Mouse (Mus musculus) heart, adult 2 months (tissue): ENCODE results near the gene Ccnt2. TPM values are rescaled to one million over a fixed set of nuclear protein-coding genes. Genes with fewer than 3 reads are reported as not detected.
A peak's percentile ranks its signal among the peaks of the same experiment; 100 is the strongest.

Source experiments
- DNase-seq, 2 experiments: peaks; one replicate each; pipeline ENCODE4 v3.0.0; 2021
- H3K27ac ChIP-seq: fragments of 200-600 bp; 2 replicates; pipeline ENCODE4 v1.8.1; 2022
- H3K27me3 ChIP-seq: fragments of 200-500 bp; 2 replicates; pipeline ENCODE4 v1.6.1; 2012; ENCODE audit warnings: mild to moderate bottlenecking, low read length, inconsistent platforms, mixed read lengths; ENCODE audit not compliant: control insufficient read depth, insufficient read depth
- H3K36me3 ChIP-seq: fragments of 200-500 bp; 2 replicates; pipeline ENCODE4 v1.6.1; 2012; ENCODE audit warnings: low read length, inconsistent platforms; ENCODE audit not compliant: control insufficient read depth, insufficient read depth
- H3K4me1 ChIP-seq: fragments of 200-500 bp; 2 replicates; pipeline ENCODE4 v1.6.1; 2011; ENCODE audit warnings: low read length; ENCODE audit not compliant: control insufficient read depth, insufficient read depth
- H3K4me3 ChIP-seq: fragments of 200-600 bp; 2 replicates; pipeline ENCODE4 v1.8.1; 2022
- H3K79me2 ChIP-seq: fragments of 200-500 bp; replicated peaks from 2 replicates; pipeline ENCODE4 v1.6.1; 2012; ENCODE audit warnings: mild to moderate bottlenecking, inconsistent platforms, low read length, moderate library complexity, mixed read lengths; ENCODE audit not compliant: control insufficient read depth, insufficient read depth
- H3K9ac ChIP-seq: fragments of 200-500 bp; 2 replicates; pipeline ENCODE4 v1.6.1; 2012; ENCODE audit warnings: low read depth, mild to moderate bottlenecking, control low read depth, inconsistent platforms, low read length, mixed read lengths
- CTCF ChIP-seq: fragments of 200-600 bp; IDR thresholded peaks from 2 replicates; pipeline ENCODE4 v1.8.1; 2022; ENCODE audit warnings: antibody characterized with exemption, mild to moderate bottlenecking, moderate library complexity
- EP300 ChIP-seq: fragments of 200-500 bp; IDR thresholded peaks from 2 replicates; pipeline ENCODE4 v1.6.1; 2011; ENCODE audit warnings: low read depth, low read length, control low read depth; ENCODE audit not compliant: insufficient read depth
- POLR2A ChIP-seq: fragments of 200-500 bp; IDR thresholded peaks from 2 replicates; pipeline ENCODE4 v1.6.1; 2011; ENCODE audit warnings: mild to moderate bottlenecking, low read depth, low read length, control low read depth; ENCODE audit not compliant: insufficient read depth
- WGBS: fragments of 180-500 bp; shearing (Covaris S2); methylation state at CpG from one replicate; pipeline ENCODE4 v1.1.7; 2018; 5-methylcytosine and 5-hydroxymethylcytosine counted together
- intact Hi-C: fragments of 180-260 bp; cut with DNase I; formaldehyde crosslinking; loops from one replicate; pipeline ENCODE4 v1.15.1; 2025
- polyA plus RNA-seq: library from polyadenylated mRNA; depleted of rRNA; stranded (reverse); fragments of >200 nt; gene quantifications from 2 replicates; pipeline ENCODE4 v1.2.3, GENCODE M21; 2012
- total RNA-seq, 2 experiments: library from RNA; stranded (reverse); gene quantifications; 2 replicates each; pipeline ENCODE4 v1.2.3; 2021

The Ccnt2 gene
- total and polyA plus RNA-seq, 3 experiments: 17.2 to 21.6 (median 20.6) TPM

- H3K79me2 ChIP-seq: no peaks in the 10 kb centered on the region
- no peaks in the 10 kb centered on the region for H3K4me1 ChIP-seq
- intact Hi-C loops: loop anchor here (2.0 to 10.0 kb wide), 3 partner anchors 90 to 397 kb away; no protein-coding TSS in a partner anchor
- no peaks in the 10 kb centered on the region for H3K36me3 ChIP-seq
- no peak for DNase-seq
- H3K27ac ChIP-seq: no peak overlapping the region
- no peak overlapping the region for H3K4me3 ChIP-seq
- WGBS: 20% methylated on average over 2 of the region's 2 CpGs
- peak; percentile 82 for TF ChIP-seq CTCF
- TF ChIP-seq EP300: no peak
- no peak overlapping the region for H3K9ac ChIP-seq
- H3K27me3 ChIP-seq: no peaks in the 10 kb centered on the region
Observed at GRCm38 (mm10) chr1:127827325-127827724, 53.4 kb downstream of the Ccnt2 start.

- no peaks in the 10 kb centered on the region for H3K27me3 ChIP-seq
- WGBS: 78% methylated on average over 13 of the region's 13 CpGs
- H3K27ac ChIP-seq: no peak overlapping the region
- H3K9ac ChIP-seq: no peak overlapping the region
- no peaks in the 10 kb centered on the region for H3K36me3 ChIP-seq
- TF ChIP-seq EP300: no peak
- TF ChIP-seq CTCF: no peak
- no peak for TF ChIP-seq POLR2A
- no peak overlapping the region for H3K4me3 ChIP-seq
- DNase-seq: peak in 1 of 2 experiments; percentile 8
- intact Hi-C loops: no loop called here
- H3K4me1 ChIP-seq: no peaks in the 10 kb centered on the region
- no peaks in the 10 kb centered on the region for H3K79me2 ChIP-seq
Observed at GRCm38 (mm10) chr1:127830215-127830921, 56.4 kb downstream of the Ccnt2 start.

- TF ChIP-seq EP300 (no peak), CTCF (no peak), POLR2A (no peak)
- Histone ChIP-seq H3K27me3 (no peaks in the 10 kb centered on the region), H3K9ac (no peak overlapping the region), H3K27ac (no peak overlapping the region), H3K4me1 (no peaks in the 10 kb centered on the region), H3K79me2 (no peaks in the 10 kb centered on the region), H3K36me3 (no peaks in the 10 kb centered on the region), H3K4me3 (no peak overlapping the region)
- intact Hi-C loops: no loop called here
- WGBS: 35% methylated on average over 2 of the region's 2 CpGs
- DNase-seq: no peak
Observed at GRCm38 (mm10) chr1:127833714-127834113, 59.8 kb downstream of the Ccnt2 start.

GRCm38 (mm10) chr1:127834202-127834601, 60.2 kb downstream of the Ccnt2 start:
- no peaks in the 10 kb centered on the region for H3K79me2 ChIP-seq
- no peaks in the 10 kb centered on the region for H3K36me3 ChIP-seq
- intact Hi-C loops: no loop called here
- no peak overlapping the region for H3K4me3 ChIP-seq
- TF ChIP-seq POLR2A (no peak), EP300 (no peak), CTCF (no peak)
- no peak for DNase-seq
- H3K27me3 ChIP-seq: no peaks in the 10 kb centered on the region
- no peak overlapping the region for H3K9ac ChIP-seq
- WGBS: 57% methylated on average over 4 of the region's 4 CpGs
- H3K27ac ChIP-seq: no peak overlapping the region
- no peaks in the 10 kb centered on the region for H3K4me1 ChIP-seq

- 59% methylated on average over 4 of the region's 4 CpGs for WGBS
- no peak for TF ChIP-seq POLR2A
- no peak for TF ChIP-seq CTCF
- no peak for TF ChIP-seq EP300
- no peaks in the 10 kb centered on the region for H3K79me2 ChIP-seq
Observed at GRCm38 (mm10) chr1:127836619-127837018, 62.7 kb downstream of the Ccnt2 start.

GRCm38 (mm10) chr1:127838602-127839001, 64.6 kb downstream of the Ccnt2 start:
- Histone ChIP-seq H3K79me2 (no peaks in the 10 kb centered on the region), H3K36me3 (no peaks in the 10 kb centered on the region)
- intact Hi-C loops: no loop called here

More at GRCm38 (mm10) chr1:127836619-127837018, 62.7 kb downstream of the Ccnt2 start:
- DNase-seq: no peak
- Histone ChIP-seq H3K4me1 (no peaks in the 10 kb centered on the region), H3K4me3 (no peak overlapping the region), H3K9ac (no peak overlapping the region), H3K36me3 (no peaks in the 10 kb centered on the region), H3K27ac (no peak overlapping the region), H3K27me3 (no peaks in the 10 kb centered on the region)
- intact Hi-C loops: no loop called here

More at GRCm38 (mm10) chr1:127838602-127839001, 64.6 kb downstream of the Ccnt2 start:
- 54% methylated on average over 1 of the region's 1 CpGs for WGBS
- Histone ChIP-seq H3K4me1 (no peaks in the 10 kb centered on the region), H3K27ac (no peak overlapping the region), H3K9ac (no peak overlapping the region), H3K4me3 (no peak overlapping the region), H3K27me3 (no peaks in the 10 kb centered on the region)
- no peak for DNase-seq
- TF ChIP-seq EP300 (no peak), CTCF (no peak)
